Mouse (Mus musculus): ENCODE data around the gene Gm8011.
"Not testable (repeated sequence)": the region's sequence is repeated elsewhere in the genome, so short reads cannot be mapped to it uniquely, and the experiment has no call there.

Gm8011 gene

GRCm38 (mm10) chr14:42463581-42463980 is at the start of gene Gm8011:
Gm8011 (plus strand) TSS chr14:42463881.
- not testable (repeated sequence) for DNase-seq (ENCODE audit: low read depth, low spot score)

DNA sequence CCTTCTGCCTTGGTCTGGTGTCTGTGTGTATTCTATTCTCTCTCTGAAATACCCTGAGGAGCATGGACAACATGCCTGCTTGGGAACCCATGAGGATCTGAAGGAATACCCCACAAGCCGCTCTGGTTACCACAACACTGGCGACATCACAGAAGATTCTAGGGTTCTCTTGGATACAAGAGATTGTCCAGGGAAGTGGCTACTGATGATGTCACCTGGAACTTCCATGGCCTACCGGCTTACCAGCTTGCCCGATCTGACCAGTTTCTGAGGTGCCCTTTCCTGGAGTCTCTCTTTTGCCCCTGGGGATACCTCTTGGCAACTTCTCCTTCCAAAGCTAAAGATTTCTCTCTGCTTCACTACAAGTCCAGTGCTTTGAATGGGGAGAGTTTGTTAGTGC is 24.1 kb upstream of the Gm8011 start, which contains the start of gene Gm8005:
Gene Gm8005, minus strand, starts transcription at position 101 of the 400 bp plus-strand sequence.
- DNase-seq (ENCODE audit: low read depth, low spot score), result not testable (repeated sequence)

DNA sequence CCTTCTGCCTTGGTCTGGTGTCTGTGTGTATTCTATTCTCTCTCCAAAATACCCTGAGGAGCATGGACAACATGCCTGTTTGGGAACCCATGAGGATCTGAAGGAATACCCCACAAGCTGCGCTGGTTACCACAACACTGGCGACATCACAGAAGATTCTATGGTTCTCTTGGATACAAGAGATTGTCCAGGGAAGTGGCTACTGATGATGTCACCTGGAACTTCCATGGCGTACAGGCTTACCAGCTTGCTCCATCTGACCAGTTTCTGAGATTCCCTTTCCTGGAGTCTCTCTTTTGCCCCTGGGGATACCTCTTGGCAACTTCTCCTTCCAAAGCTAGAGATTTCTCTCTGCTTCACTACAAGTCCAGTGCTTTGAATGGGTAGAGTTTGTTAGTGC is 38.6 kb downstream of the Gm8011 start, which contains the start of gene Gm8020:
Gene Gm8020, minus strand, starts transcription at position 101 of the 400 bp plus-strand sequence.
- DNase-seq (ENCODE audit: low read depth, low spot score), result not testable (repeated sequence)

Measured in CD4-positive helper T cell, adult 2 months (primary cell).